Mouse (Mus musculus) limb, embryonic 13.5 days (tissue): ENCODE data around the gene Unc13d. TPM values are rescaled to one million over a fixed set of nuclear protein-coding genes. Genes with fewer than 3 reads are reported as not detected.

Experiments used
- ATAC-seq: fragments of 200-750 bp; cut with Nextera tagmentation; 2 replicates; pipeline ENCODE4 v1.8.0; 2017; ENCODE audit warnings: low read depth, moderate number of reproducible peaks, moderate TSS enrichment; ENCODE audit not compliant: low FRiP score
- H3K27ac ChIP-seq: fragments of 300-500 bp; sonication (generic); 2 replicates; pipeline ENCODE4 v1.5.1; 2015; ENCODE audit warnings: inconsistent platforms, mild to moderate bottlenecking, moderate library complexity
- H3K27me3 ChIP-seq: fragments of 300-500 bp; sonication (generic); 2 replicates; pipeline ENCODE4 v1.6.1; 2015; ENCODE audit warnings: mild to moderate bottlenecking, inconsistent platforms
- H3K36me3 ChIP-seq: fragments of 300-500 bp; sonication (generic); 2 replicates; pipeline ENCODE4 v1.6.1; 2015; ENCODE audit warnings: inconsistent platforms, mild to moderate bottlenecking, moderate library complexity
- H3K4me1 ChIP-seq: fragments of 300-500 bp; sonication (generic); 2 replicates; pipeline ENCODE4 v1.6.1; 2015; ENCODE audit warnings: inconsistent platforms
- H3K4me2 ChIP-seq: fragments of 300-500 bp; sonication (generic); replicated peaks from 2 replicates; pipeline ENCODE4 v1.6.1; 2015; ENCODE audit warnings: inconsistent platforms, mild to moderate bottlenecking, moderate library complexity
- H3K4me3 ChIP-seq: fragments of 300-500 bp; sonication (generic); 2 replicates; pipeline ENCODE4 v1.5.1; 2015; ENCODE audit warnings: moderate library complexity, mild to moderate bottlenecking, inconsistent platforms
- H3K9ac ChIP-seq: fragments of 300-500 bp; sonication (generic); 2 replicates; pipeline ENCODE4 v1.6.1; 2015; ENCODE audit warnings: mild to moderate bottlenecking, inconsistent platforms
- H3K9me3 ChIP-seq: fragments of 300-500 bp; sonication (generic); 2 replicates; pipeline ENCODE4 v1.6.1; 2016; ENCODE audit warnings: inconsistent platforms
- WGBS: fragments of 180-500 bp; shearing (Covaris S2); methylation state at CpG from one replicate; pipeline ENCODE4 v1.1.7; 2015; 5-methylcytosine and 5-hydroxymethylcytosine counted together
- polyA plus RNA-seq: library from polyadenylated mRNA; unstranded; fragments of >200 nt; fragmentation: Nextera tagmentation; extraction: Ambion mirVana; gene quantifications from 2 replicates; pipeline ENCODE4 v1.2.1, GENCODE M21; 2015

Gene Unc13d
- polyA plus RNA-seq, 1 experiment from 2014 or later = 2.1 TPM

DNA sequence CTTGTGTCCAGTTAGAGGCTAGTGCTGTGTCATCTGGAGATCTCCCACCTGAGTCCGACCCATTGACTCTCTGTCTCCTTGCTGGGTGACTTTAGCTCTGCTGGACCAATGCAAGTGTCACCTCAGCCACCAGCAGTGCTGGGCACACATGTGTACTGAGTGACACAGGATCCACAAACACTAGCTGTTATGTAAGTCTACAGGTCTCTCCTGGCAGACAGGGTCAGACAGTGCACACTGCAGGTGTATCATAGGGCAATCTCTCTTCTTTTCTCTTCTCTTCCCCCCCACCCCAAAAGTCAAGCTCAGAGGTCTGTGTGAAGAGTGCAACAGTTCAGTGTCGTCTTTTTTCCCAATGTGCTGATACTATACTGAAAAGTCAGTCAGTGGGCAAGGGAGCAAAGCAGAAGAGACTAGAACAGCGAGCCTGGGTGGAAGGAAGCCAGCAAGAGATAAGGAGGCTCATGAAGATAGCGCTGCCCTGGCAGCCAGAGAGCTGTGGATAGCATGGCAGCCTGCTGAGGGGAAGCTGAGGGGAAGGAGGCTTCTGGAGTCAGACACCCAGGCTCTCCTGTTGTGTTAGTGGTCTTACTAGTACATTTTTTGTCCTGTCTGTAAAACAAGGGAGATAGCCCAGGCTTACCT lies 20.4 kb downstream of the Unc13d start:
- no peak for ATAC-seq
- no peak overlapping the region for H3K4me2 ChIP-seq
- WGBS = 91% methylated on average over 4 of the region's 4 CpGs
- no peak overlapping the region for H3K4me3 ChIP-seq
- H3K27me3 ChIP-seq = no peaks in the 10 kb centered on the region
- H3K27ac ChIP-seq = no peak overlapping the region
- H3K9me3 ChIP-seq = no peaks in the 10 kb centered on the region
- no peak overlapping the region for H3K9ac ChIP-seq
- peaks cover 100% of the 10 kb centered on the region for H3K36me3 ChIP-seq
- H3K4me1 ChIP-seq = no peaks in the 10 kb centered on the region

DNA sequence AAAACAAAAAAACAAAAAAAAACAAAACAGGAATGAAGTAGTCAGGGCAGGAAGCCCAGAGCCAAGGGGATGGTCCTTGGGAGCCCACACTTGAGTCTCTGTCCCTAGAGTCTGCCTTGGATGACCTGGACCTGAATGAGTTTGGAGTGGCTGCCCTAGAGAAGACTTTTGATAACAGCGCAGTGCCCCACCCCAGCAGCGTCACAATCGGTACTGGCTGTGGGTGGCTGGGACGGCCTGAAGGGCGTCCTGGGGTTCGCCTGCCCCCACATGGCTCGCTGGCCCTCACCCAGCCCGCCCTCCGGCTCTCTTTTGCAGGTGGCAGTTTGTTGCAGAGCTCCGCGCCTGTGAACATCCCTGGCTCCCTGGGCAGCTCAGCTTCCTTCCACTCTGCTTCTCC lies 21.9 kb downstream of the Unc13d start:
- no peak overlapping the region for H3K4me3 ChIP-seq
- ATAC-seq = no peak

GRCm38 (mm10) chr11:116053510-116054229 lies 24.1 kb downstream of the Unc13d start:
- H3K27ac ChIP-seq = no peak overlapping the region
- ATAC-seq = no peak
- no peaks in the 10 kb centered on the region for H3K4me1 ChIP-seq
- H3K4me3 ChIP-seq = no peak overlapping the region
- WGBS = 94% methylated on average over 9 of the region's 9 CpGs
- no peak overlapping the region for H3K9ac ChIP-seq
- no peaks in the 10 kb centered on the region for H3K27me3 ChIP-seq
- H3K36me3 ChIP-seq = peaks cover 100% of the 10 kb centered on the region
- no peak overlapping the region for H3K4me2 ChIP-seq
- peaks cover 7% of the 10 kb centered on the region; the same call in 1 of the 2 replicates for H3K9me3 ChIP-seq

More for the DNA sequence above, 21.9 kb downstream of the Unc13d start:
- Histone ChIP-seq H3K36me3 (peaks cover 100% of the 10 kb centered on the region), H3K27ac (no peak overlapping the region), H3K4me1 (no peaks in the 10 kb centered on the region), H3K4me2 (no peak overlapping the region), H3K9me3 (no peaks in the 10 kb centered on the region), H3K9ac (no peak overlapping the region), H3K27me3 (no peaks in the 10 kb centered on the region)
- WGBS = 92% methylated on average over 11 of the region's 11 CpGs

DNA sequence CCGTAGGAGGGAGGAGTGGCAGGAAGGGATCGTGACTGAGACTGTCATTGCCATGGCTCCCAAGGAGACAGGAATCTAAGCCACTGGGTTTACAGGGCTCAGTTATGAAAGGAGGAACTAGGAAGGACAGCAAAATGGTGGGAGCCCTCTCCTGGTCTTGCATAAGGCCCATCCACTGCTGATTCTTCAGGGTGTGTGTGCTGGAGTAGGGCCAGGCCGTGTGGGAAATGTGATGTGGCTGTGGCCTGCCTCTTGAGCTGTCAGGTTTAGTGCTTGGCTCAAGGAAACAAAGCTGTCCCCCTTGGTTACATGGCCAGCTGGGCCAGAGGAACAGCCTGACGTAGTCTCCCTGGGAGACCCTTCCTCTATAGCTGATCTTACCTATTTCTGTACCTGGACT lies 27.6 kb downstream of the Unc13d start:
- ATAC-seq = no peak
- no peak overlapping the region for H3K9ac ChIP-seq
- H3K4me2 ChIP-seq = no peak overlapping the region
- H3K27me3 ChIP-seq = no peaks in the 10 kb centered on the region
- H3K4me3 ChIP-seq = no peak overlapping the region
- peaks cover 100% of the 10 kb centered on the region for H3K36me3 ChIP-seq
- no peaks in the 10 kb centered on the region for H3K4me1 ChIP-seq
- 85% methylated on average over 4 of the region's 4 CpGs for WGBS
- peaks cover 7% of the 10 kb centered on the region; the same call in 1 of the 2 replicates for H3K9me3 ChIP-seq
- H3K27ac ChIP-seq = no peak overlapping the region

DNA sequence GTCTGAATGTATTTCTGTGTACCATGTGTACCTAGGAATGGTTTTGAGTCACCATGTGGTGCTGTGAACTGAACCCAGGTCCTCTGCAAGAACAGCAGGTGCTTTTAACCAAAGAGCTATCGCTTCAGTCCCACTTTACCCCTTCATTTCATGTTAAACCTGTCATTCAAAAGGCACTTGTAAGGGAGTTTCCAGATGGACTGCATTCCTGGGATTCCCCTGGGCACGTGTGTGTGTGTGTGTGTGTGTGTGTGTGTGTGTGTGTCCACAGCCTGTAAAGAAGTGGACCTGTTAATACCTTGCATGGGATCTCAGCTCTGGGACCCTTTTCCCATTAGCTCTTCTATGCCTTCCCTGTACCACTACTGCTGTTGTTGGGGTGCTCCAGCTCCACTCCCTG lies 28.2 kb downstream of the Unc13d start:
- no peak overlapping the region for H3K9ac ChIP-seq
- H3K9me3 ChIP-seq = peaks cover 7% of the 10 kb centered on the region; the same call in 1 of the 2 replicates
- H3K36me3 ChIP-seq = peaks cover 99% of the 10 kb centered on the region
- ATAC-seq = no peak
- H3K4me3 ChIP-seq = no peak overlapping the region
- H3K4me2 ChIP-seq = no peak overlapping the region
- H3K27ac ChIP-seq = no peak overlapping the region
- 78% methylated on average over 2 of the region's 2 CpGs for WGBS
- no peaks in the 10 kb centered on the region for H3K27me3 ChIP-seq
- no peaks in the 10 kb centered on the region for H3K4me1 ChIP-seq

DNA sequence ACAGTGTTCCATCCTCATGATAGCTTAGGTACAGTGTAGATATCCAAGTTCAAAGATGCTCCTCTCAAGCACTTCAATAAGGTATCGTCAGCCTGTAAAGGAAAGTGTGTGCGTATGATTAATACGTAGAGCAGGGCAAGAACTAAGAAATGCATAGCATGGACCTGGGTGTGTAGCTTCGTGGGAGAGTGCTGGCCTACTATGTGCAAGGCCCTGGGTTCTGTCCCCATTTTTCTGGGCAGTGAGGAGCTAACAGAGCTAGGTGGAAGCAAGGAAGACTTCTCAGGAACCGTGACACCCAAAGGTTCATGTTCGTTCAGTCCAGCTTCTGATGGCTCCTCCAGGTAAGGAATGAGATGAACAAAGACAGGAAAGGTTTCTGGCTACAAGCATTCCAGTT lies 32.6 kb downstream of the Unc13d start:
- 96% methylated on average over 6 of the region's 6 CpGs for WGBS
- H3K9me3 ChIP-seq = peaks cover 7% of the 10 kb centered on the region; the same call in 1 of the 2 replicates
- H3K27ac ChIP-seq = no peak overlapping the region
- no peaks in the 10 kb centered on the region for H3K4me1 ChIP-seq
- H3K4me3 ChIP-seq = no peak overlapping the region
- no peak for ATAC-seq
- H3K9ac ChIP-seq = no peak overlapping the region
- no peaks in the 10 kb centered on the region for H3K27me3 ChIP-seq
- H3K36me3 ChIP-seq = peaks cover 94% of the 10 kb centered on the region
- H3K4me2 ChIP-seq = no peak overlapping the region

DNA sequence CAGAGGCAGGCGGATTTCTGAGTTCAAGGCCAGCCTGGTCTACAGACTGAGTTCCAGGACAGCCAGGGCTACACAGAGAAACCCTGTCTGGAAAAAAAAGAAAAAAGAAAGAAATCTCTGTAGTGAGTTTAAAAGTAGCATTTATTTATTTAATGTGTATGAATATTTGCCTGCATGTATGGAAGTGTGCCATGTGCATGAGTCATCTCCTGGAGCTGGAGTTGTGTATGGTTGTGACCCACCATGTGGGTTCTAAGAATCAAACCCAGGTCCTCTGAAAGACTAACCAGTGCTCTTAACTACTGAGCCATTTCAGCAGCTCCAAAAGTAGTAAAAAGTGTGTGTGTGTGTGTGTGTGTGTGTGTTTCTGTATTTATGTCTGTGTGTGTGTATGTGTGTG lies 34.5 kb downstream of the Unc13d start:
- Histone ChIP-seq H3K36me3 (peaks cover 92% of the 10 kb centered on the region), H3K4me2 (no peak overlapping the region), H3K9me3 (no peaks in the 10 kb centered on the region), H3K4me3 (no peak overlapping the region), H3K9ac (no peak overlapping the region), H3K27ac (no peak overlapping the region), H3K4me1 (no peaks in the 10 kb centered on the region), H3K27me3 (no peaks in the 10 kb centered on the region)
- 97% methylated on average over 1 of the region's 1 CpGs for WGBS
- ATAC-seq = no peak

GRCm38 (mm10) chr11:116042372-116043138 lies 35.2 kb downstream of the Unc13d start:
- no peak overlapping the region for H3K4me3 ChIP-seq
- no peaks in the 10 kb centered on the region for H3K4me1 ChIP-seq
- H3K4me2 ChIP-seq = no peak overlapping the region
- peaks cover 91% of the 10 kb centered on the region for H3K36me3 ChIP-seq
- H3K27me3 ChIP-seq = no peaks in the 10 kb centered on the region
- 61% methylated on average over 5 of the region's 5 CpGs for WGBS
- H3K9ac ChIP-seq = no peak overlapping the region
- no peak for ATAC-seq
- no peak overlapping the region for H3K27ac ChIP-seq
- H3K9me3 ChIP-seq = no peaks in the 10 kb centered on the region

DNA sequence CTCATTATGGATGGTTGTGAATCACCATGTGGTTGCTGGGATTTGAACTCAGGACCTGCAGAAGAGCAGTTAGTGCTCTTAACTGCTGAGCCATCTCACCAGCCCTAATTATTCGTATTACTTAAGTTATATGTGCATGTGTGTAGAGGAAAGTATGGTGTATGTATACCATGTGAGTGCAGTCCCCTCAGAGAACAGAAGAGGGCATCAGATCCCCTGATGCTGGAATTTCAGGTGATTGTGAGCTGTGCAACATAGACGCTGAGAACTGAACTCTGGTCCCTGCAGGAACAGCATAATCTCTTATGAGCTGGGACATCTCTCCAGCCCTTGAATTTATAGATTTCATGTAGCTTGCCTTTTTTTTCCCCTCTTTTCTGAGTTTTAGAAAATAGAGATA lies 35.9 kb downstream of the Unc13d start:
- Histone ChIP-seq H3K9ac (no peak overlapping the region), H3K27ac (no peak overlapping the region), H3K36me3 (peaks cover 84% of the 10 kb centered on the region), H3K27me3 (no peaks in the 10 kb centered on the region), H3K4me1 (no peaks in the 10 kb centered on the region), H3K9me3 (no peaks in the 10 kb centered on the region), H3K4me3 (no peak overlapping the region), H3K4me2 (no peak overlapping the region)
- WGBS = 94% methylated on average over 2 of the region's 2 CpGs
- no peak for ATAC-seq

- ATAC-seq = no peak
- no peaks in the 10 kb centered on the region for H3K27me3 ChIP-seq
- H3K4me2 ChIP-seq = no peak overlapping the region
- H3K9ac ChIP-seq = no peak overlapping the region
- 84% methylated on average over 6 of the region's 6 CpGs for WGBS
- H3K36me3 ChIP-seq = peaks cover 72% of the 10 kb centered on the region
- no peak overlapping the region for H3K4me3 ChIP-seq
- no peaks in the 10 kb centered on the region for H3K9me3 ChIP-seq
- H3K4me1 ChIP-seq = no peaks in the 10 kb centered on the region
- no peak overlapping the region for H3K27ac ChIP-seq
Observed at GRCm38 (mm10) chr11:116040593-116040992, 37.2 kb downstream of the Unc13d start.

GRCm38 (mm10) chr11:116037826-116038225 lies 39.9 kb downstream of the Unc13d start:
- Histone ChIP-seq H3K9ac (no peak overlapping the region), H3K4me3 (no peak overlapping the region), H3K36me3 (peaks cover 59% of the 10 kb centered on the region), H3K27me3 (no peaks in the 10 kb centered on the region), H3K4me2 (no peak overlapping the region), H3K27ac (no peak overlapping the region), H3K9me3 (no peaks in the 10 kb centered on the region), H3K4me1 (0 out of 2 replicates have a peak, but pooled peaks cover 5% of the 10 kb centered on the region)
- ATAC-seq = no peak
- WGBS = 91% methylated on average over 9 of the region's 9 CpGs

DNA sequence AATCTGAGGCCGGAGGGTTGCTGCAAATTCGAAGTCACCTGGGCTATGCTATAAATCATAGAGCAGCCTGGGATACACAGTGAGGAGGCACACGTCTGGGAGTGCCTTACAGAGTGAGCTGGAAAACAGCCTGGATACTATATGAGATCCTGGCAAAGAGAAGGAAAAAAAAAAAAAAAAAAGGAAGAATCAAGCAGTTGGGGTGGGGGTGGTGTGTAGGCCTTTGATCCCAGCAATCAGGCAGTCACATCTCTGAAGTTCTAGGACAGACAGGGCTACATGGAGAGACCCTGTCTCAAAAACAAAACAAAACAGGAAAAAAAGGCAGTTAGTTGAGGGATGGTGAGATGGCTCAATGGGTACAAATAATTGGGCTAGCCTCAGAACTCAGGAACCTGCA lies 41.1 kb downstream of the Unc13d start:
- no peaks in the 10 kb centered on the region for H3K27me3 ChIP-seq
- no peak overlapping the region for H3K4me2 ChIP-seq
- ATAC-seq = no peak
- H3K9ac ChIP-seq = no peak overlapping the region
- H3K4me3 ChIP-seq = no peak overlapping the region
- peaks cover 16% of the 10 kb centered on the region for H3K4me1 ChIP-seq
- no peak overlapping the region for H3K27ac ChIP-seq
- WGBS = 61% methylated on average over 3 of the region's 3 CpGs
- no peaks in the 10 kb centered on the region for H3K9me3 ChIP-seq
- H3K36me3 ChIP-seq = peaks cover 49% of the 10 kb centered on the region
